Comparison of ENCODE assay signal across 17 mouse cellular contexts in genomic region chr2:171364621-171365020, GRCm38 (mm10).
DNase-seq lines count a peak whose midpoint lies in the region; ATAC-seq and TF ChIP-seq lines count a peak whose summit lies in the region.
"Had no signal": no experiment of that assay in that cellular context is flagged by ENCODE, and none has a peak within 500 bp of the region (broad histone marks: within the 10 kb centered on the region; RNA-seq: fewer than 3 reads in every experiment).

No protein-coding gene starts in this region.

- TF ChIP-seq POLR2A in kidney, adult 2 months (IDR thresholded peaks at IDR 0.05; ENCODE audit: low read depth, low read length): no peak
- TF ChIP-seq POLR2A in lung, adult 2 months (IDR thresholded peaks at IDR 0.05; ENCODE audit: borderline replicate concordance, extremely low read depth, low read depth, low read length): no peak
- no peak for TF ChIP-seq POLR2A in brain, embryonic 14.5 days (IDR thresholded peaks at IDR 0.05; ENCODE audit: borderline replicate concordance, extremely low read depth, insufficient read depth, insufficient read length, poor library complexity, severe bottlenecking)

- DNase-seq in adrenal gland, postnatal 10 days: peak; percentile 5
- DNase-seq in adrenal gland, postnatal 25 days: no peak
- no peak for DNase-seq in kidney, adult 2 months
- peak; percentile 8 for DNase-seq in lung, postnatal 36 days
- DNase-seq in lung, adult 2 months: no peak
- no peak for DNase-seq in brain, embryonic 14.5 days (ENCODE audit: low read depth)
- no peak for DNase-seq in spleen, postnatal 36 days (ENCODE audit: low spot score in 2 of 2)
- DNase-seq: cerebellum, adult 9-10 months; gastrocnemius, postnatal 10 days; layer of hippocampus, adult 9-11 months; lung, postnatal 4 days; thymus, adult 2 months had no signal

- H3K9ac ChIP-seq in kidney, embryonic 15.5 days: no peak overlapping the region
- H3K9ac ChIP-seq: heart, embryonic 13.5 days; limb, embryonic 13.5 days; neural tube, embryonic 15.5 days had no signal

- H3K4me2 ChIP-seq in kidney, embryonic 15.5 days: no peak overlapping the region
- H3K4me2 ChIP-seq: heart, embryonic 13.5 days; limb, embryonic 13.5 days had no signal

- H3K4me3 ChIP-seq in kidney, adult 2 months (ENCODE audit: insufficient read depth, low read depth, low read length): no peak overlapping the region
- H3K4me3 ChIP-seq in kidney, embryonic 15.5 days (replicated peaks): no peak overlapping the region
- no peak overlapping the region for H3K4me3 ChIP-seq in lung, adult 2 months (replicated peaks; ENCODE audit: extremely low read depth, low read depth, low read length)
- H3K4me3 ChIP-seq: forebrain, embryonic 10.5 days; heart, embryonic 13.5 days; limb, embryonic 13.5 days; neural tube, embryonic 15.5 days had no signal

- H3K36me3 ChIP-seq in kidney, adult 2 months (ENCODE audit: control insufficient read depth, insufficient read depth, low read length): no peaks in the 10 kb centered on the region
- H3K36me3 ChIP-seq in kidney, embryonic 15.5 days: no peaks in the 10 kb centered on the region
- H3K36me3 ChIP-seq: forebrain, embryonic 10.5 days; heart, embryonic 13.5 days; limb, embryonic 13.5 days; neural tube, embryonic 15.5 days had no signal

- no peak for ATAC-seq in kidney, embryonic 15.5 days (replicated peaks; ENCODE audit: low FRiP score)

- H3K9me3 ChIP-seq in kidney, embryonic 15.5 days (replicated peaks): peaks cover 5% of the 10 kb centered on the region; the same call in 1 of the 2 replicates

- H3K27me3 ChIP-seq in kidney, adult 2 months (replicated peaks; ENCODE audit: control insufficient read depth, insufficient read depth, low read length): no peaks in the 10 kb centered on the region
- no peaks in the 10 kb centered on the region for H3K27me3 ChIP-seq in kidney, embryonic 15.5 days
- H3K27me3 ChIP-seq: heart, embryonic 13.5 days; limb, embryonic 13.5 days; neural tube, embryonic 15.5 days had no signal

- WGBS in kidney, adult 2 months: 87% methylated on average over 3 of the region's 3 CpGs
- 92% methylated on average over 3 of the region's 3 CpGs for WGBS in kidney, embryonic 15.5 days
- 89% methylated on average over 3 of the region's 3 CpGs for WGBS in lung, adult 2 months

- no peak overlapping the region for H3K27ac ChIP-seq in kidney, adult 2 months (ENCODE audit: insufficient read depth, low read depth, low read length)
- no peak overlapping the region for H3K27ac ChIP-seq in kidney, embryonic 15.5 days
- H3K27ac ChIP-seq: forebrain, embryonic 10.5 days; heart, embryonic 13.5 days; limb, embryonic 13.5 days; neural tube, embryonic 15.5 days had no signal

- H3K4me1 ChIP-seq in kidney, adult 2 months (ENCODE audit: control insufficient read depth, insufficient read depth, low read length): no peaks in the 10 kb centered on the region
- no peaks in the 10 kb centered on the region for H3K4me1 ChIP-seq in kidney, embryonic 15.5 days
- H3K4me1 ChIP-seq in lung, adult 2 months (ENCODE audit: control insufficient read depth, insufficient read depth, low read length): no peaks in the 10 kb centered on the region; the same call in 1 of the 2 replicates
- H3K4me1 ChIP-seq: forebrain, embryonic 10.5 days; heart, embryonic 13.5 days; limb, embryonic 13.5 days; neural tube, embryonic 15.5 days had no signal

- peak; percentile 19; the same call in 1 of the 2 replicates for TF ChIP-seq CTCF in kidney, adult 2 months (conservative IDR thresholded peaks at IDR 0.05; ENCODE audit: insufficient read depth, insufficient read length, low read depth, low read length)
- no peak for TF ChIP-seq CTCF in lung, adult 2 months (IDR thresholded peaks at IDR 0.05; ENCODE audit: insufficient read depth, low read length)
- TF ChIP-seq CTCF in brain, embryonic 14.5 days (IDR thresholded peaks at IDR 0.05; ENCODE audit: borderline replicate concordance, extremely low read depth, insufficient read depth, insufficient read length): peak; percentile 33; the same call in 1 of the 2 replicates

Comparison
In these comparisons a context has a peak if more than half of its experiments do, and no peak if none do; other contexts are left out.
1. DNase-seq: peak in adrenal gland, postnatal 10 days (single experiment) and lung, postnatal 36 days (single experiment); none in adrenal gland, postnatal 25 days (single experiment), kidney, adult 2 months (single experiment), lung, adult 2 months (single experiment), brain, embryonic 14.5 days (single experiment) and spleen, postnatal 36 days (0 of 2).